ENCODE assay signal across 28 mouse cellular contexts in the genomic region with DNA sequence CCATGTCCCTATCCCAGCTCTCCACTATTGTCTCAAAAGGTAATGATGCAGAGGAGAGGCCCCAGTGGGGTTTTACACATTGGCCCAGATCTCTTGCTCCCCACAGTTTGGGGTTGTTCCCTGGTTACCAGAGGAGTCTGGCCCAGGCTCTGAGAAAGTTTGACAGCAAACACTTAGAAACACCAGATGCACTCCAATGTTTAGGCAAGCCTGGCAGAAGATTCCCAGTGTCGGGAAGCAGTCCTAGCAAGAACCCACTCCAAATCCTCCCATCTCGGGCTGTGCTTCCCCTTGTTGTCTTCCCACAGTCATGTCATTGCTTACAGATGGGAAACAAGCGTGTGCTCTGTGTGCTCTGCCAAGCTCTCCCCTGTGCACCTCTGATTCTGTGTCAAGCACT.
DNase-seq lines count a peak whose midpoint lies in the region; ATAC-seq and TF ChIP-seq lines count a peak whose summit lies in the region.
"Had no signal": no experiment of that assay in that cellular context is flagged by ENCODE, and none has a peak within 500 bp of the region (broad histone marks: within the 10 kb centered on the region; RNA-seq: fewer than 3 reads in every experiment).

No protein-coding gene starts in this region.

- H3K9ac ChIP-seq in forebrain, postnatal 0 days: no peak overlapping the region
- no peak overlapping the region for H3K9ac ChIP-seq in forebrain, embryonic 12.5 days
- H3K9ac ChIP-seq: heart, embryonic 15.5 days; hindbrain, embryonic 12.5 days; kidney, embryonic 15.5 days; liver, embryonic 14.5 days; midbrain, embryonic 13.5 days; neural tube, embryonic 13.5 days had no signal

- no peaks in the 10 kb centered on the region for H3K27me3 ChIP-seq in forebrain, postnatal 0 days (ENCODE audit: insufficient read depth, low read length)
- no peaks in the 10 kb centered on the region for H3K27me3 ChIP-seq in forebrain, embryonic 12.5 days
- no peaks in the 10 kb centered on the region for H3K27me3 ChIP-seq in small intestine, adult 2 months (ENCODE audit: control insufficient read depth, insufficient read depth, low read length)
- H3K27me3 ChIP-seq: heart, embryonic 15.5 days; hindbrain, embryonic 12.5 days; kidney, embryonic 15.5 days; midbrain, embryonic 13.5 days; neural tube, embryonic 13.5 days had no signal

- ATAC-seq in forebrain, postnatal 0 days: peak; percentile 36; the same call in 1 of the 2 replicates
- ATAC-seq in forebrain, embryonic 12.5 days (ENCODE audit: low FRiP score): no peak
- ATAC-seq: CD4-positive, CD25-positive, alpha-beta regulatory T cell, adult 4 months; hindbrain, postnatal 0 days; midbrain, embryonic 13.5 days had no signal

- H3K4me1 ChIP-seq in forebrain, postnatal 0 days (ENCODE audit: insufficient read depth): no peaks in the 10 kb centered on the region
- no peaks in the 10 kb centered on the region; the same call in 1 of the 2 replicates for H3K4me1 ChIP-seq in forebrain, embryonic 12.5 days
- H3K4me1 ChIP-seq in small intestine, adult 2 months (ENCODE audit: control insufficient read depth, insufficient read depth, insufficient read length, low read length): peaks cover 2% of the 10 kb centered on the region; the same call in 1 of the 2 replicates
- H3K4me1 ChIP-seq: hindbrain, embryonic 12.5 days; neural tube, embryonic 13.5 days had no signal

- no peak for TF ChIP-seq POLR2A in small intestine, adult 2 months (IDR thresholded peaks at IDR 0.05; ENCODE audit: low read depth, low read length)

- DNase-seq in forebrain, postnatal 0 days: no peak
- DNase-seq in lung, postnatal 14 days: peak; percentile 31
- DNase-seq in lung, adult 18-20 months: no peak
- DNase-seq in heart, postnatal 14 days: no peak
- no peak for DNase-seq in kidney, postnatal 25 days
- DNase-seq: adrenal gland, postnatal 14 days; cerebellum, adult 11 months; cerebellum, postnatal 14 days; gastrocnemius, postnatal 25 days; heart, adult 11 months; heart, postnatal 36 days; kidney, adult 18-20 months; kidney, postnatal 36 days; left cerebral cortex, postnatal 4 days; thymus, adult 2 months; thymus, postnatal 36 days had no signal

- no peaks in the 10 kb centered on the region for H3K36me3 ChIP-seq in forebrain, postnatal 0 days (ENCODE audit: insufficient read depth)
- no peaks in the 10 kb centered on the region for H3K36me3 ChIP-seq in forebrain, embryonic 12.5 days (replicated peaks)
- no peaks in the 10 kb centered on the region for H3K36me3 ChIP-seq in small intestine, adult 2 months (ENCODE audit: control insufficient read depth, insufficient read depth, low read length)
- H3K36me3 ChIP-seq: heart, embryonic 10.5 days; heart, embryonic 15.5 days; hindbrain, embryonic 12.5 days; kidney, embryonic 15.5 days; midbrain, embryonic 13.5 days; neural tube, embryonic 13.5 days had no signal

- H3K27ac ChIP-seq in forebrain, postnatal 0 days (ENCODE audit: low read depth, low read length): no peak overlapping the region
- H3K27ac ChIP-seq in forebrain, embryonic 12.5 days: no peak overlapping the region
- H3K27ac ChIP-seq in small intestine, adult 2 months (ENCODE audit: insufficient read depth, low read depth, low read length): 0 out of 2 replicates have a peak overlapping the region, but pooled peaks have one; percentile 37
- H3K27ac ChIP-seq: heart, embryonic 10.5 days; heart, embryonic 15.5 days; hindbrain, embryonic 12.5 days; hindbrain, postnatal 0 days; kidney, embryonic 15.5 days; liver, embryonic 14.5 days; midbrain, embryonic 13.5 days; neural tube, embryonic 13.5 days had no signal

- no peaks in the 10 kb centered on the region for H3K9me3 ChIP-seq in forebrain, postnatal 0 days (ENCODE audit: low read length)
- no peaks in the 10 kb centered on the region for H3K9me3 ChIP-seq in forebrain, embryonic 12.5 days
- H3K9me3 ChIP-seq: heart, embryonic 10.5 days; heart, embryonic 15.5 days; hindbrain, embryonic 12.5 days; kidney, embryonic 15.5 days; midbrain, embryonic 13.5 days; neural tube, embryonic 13.5 days had no signal

- no peak for TF ChIP-seq CTCF in forebrain, postnatal 0 days (IDR thresholded peaks at IDR 0.05; ENCODE audit: low read depth)
- TF ChIP-seq CTCF in small intestine, adult 2 months (IDR thresholded peaks at IDR 0.05; ENCODE audit: extremely low read depth, insufficient read length, insufficient replicate concordance, low read depth, low read length): no peak

- intact Hi-C loops in heart, postnatal 14 days (cut with DNase I): no loop called here

- 59% methylated on average over 3 of the region's 3 CpGs for WGBS in forebrain, postnatal 0 days
- 87% methylated on average over 3 of the region's 3 CpGs for WGBS in forebrain, embryonic 12.5 days
- WGBS in small intestine, adult 2 months: 75% methylated on average over 3 of the region's 3 CpGs

- H3K4me3 ChIP-seq in forebrain, postnatal 0 days (ENCODE audit: low read depth, low read length): no peak overlapping the region
- no peak overlapping the region for H3K4me3 ChIP-seq in forebrain, embryonic 12.5 days (replicated peaks)
- H3K4me3 ChIP-seq in small intestine, adult 2 months (ENCODE audit: low read depth, low read length): no peak overlapping the region
- H3K4me3 ChIP-seq: heart, embryonic 10.5 days; heart, embryonic 15.5 days; hindbrain, embryonic 12.5 days; kidney, embryonic 15.5 days; megakaryocyte, embryonic 14.5 days; midbrain, embryonic 13.5 days; neural tube, embryonic 13.5 days had no signal

- no peak overlapping the region for H3K4me2 ChIP-seq in forebrain, postnatal 0 days (ENCODE audit: low read depth)
- H3K4me2 ChIP-seq in forebrain, embryonic 12.5 days: no peak overlapping the region
- H3K4me2 ChIP-seq: heart, embryonic 15.5 days; hindbrain, embryonic 12.5 days; kidney, embryonic 15.5 days; midbrain, embryonic 13.5 days; neural tube, embryonic 13.5 days had no signal
